In the genomic region with DNA sequence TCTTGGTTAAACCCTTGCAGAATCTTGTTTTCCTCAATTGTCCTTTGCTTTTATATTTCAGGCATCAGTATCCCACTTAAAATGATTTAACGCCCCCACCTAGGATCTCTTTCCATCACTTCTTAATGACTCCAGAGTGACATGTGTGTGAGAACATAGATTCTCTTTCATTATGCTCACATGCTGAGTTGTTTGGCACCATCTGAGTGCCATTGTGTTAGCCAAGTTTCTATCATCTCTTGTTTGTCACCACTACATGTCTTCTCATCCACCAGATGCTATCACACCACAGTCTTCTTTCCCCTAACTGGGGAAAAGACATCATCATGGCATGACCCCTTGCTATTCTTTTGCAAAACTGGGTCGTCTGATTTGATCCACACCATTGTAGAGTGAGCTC, we compare ENCODE assay signal across 21 mouse cellular contexts.
DNase-seq lines count a peak whose midpoint lies in the region; ATAC-seq and TF ChIP-seq lines count a peak whose summit lies in the region.
"Had no signal": no experiment of that assay in that cellular context is flagged by ENCODE, and none has a peak within 500 bp of the region (broad histone marks: within the 10 kb centered on the region; RNA-seq: fewer than 3 reads in every experiment).

No protein-coding gene starts in this region.

- no peak overlapping the region for H3K9ac ChIP-seq in forebrain, embryonic 13.5 days
- no peak overlapping the region for H3K9ac ChIP-seq in forebrain, embryonic 11.5 days (ENCODE audit: low read length)
- H3K9ac ChIP-seq in hindbrain, postnatal 0 days (replicated peaks; ENCODE audit: low read length) = no peak overlapping the region
- H3K9ac ChIP-seq in hindbrain, embryonic 12.5 days = no peak overlapping the region
- H3K9ac ChIP-seq in forebrain, postnatal 0 days = no peak overlapping the region
- H3K9ac ChIP-seq: embryonic facial prominence, embryonic 13.5 days; hindbrain, embryonic 13.5 days had no signal

- no peaks in the 10 kb centered on the region for H3K27me3 ChIP-seq in forebrain, embryonic 13.5 days
- no peaks in the 10 kb centered on the region for H3K27me3 ChIP-seq in forebrain, embryonic 11.5 days (ENCODE audit: control insufficient read depth, insufficient read depth, low read length)
- H3K27me3 ChIP-seq in hindbrain, postnatal 0 days (ENCODE audit: insufficient read depth, low read length) = no peaks in the 10 kb centered on the region
- no peaks in the 10 kb centered on the region for H3K27me3 ChIP-seq in hindbrain, embryonic 12.5 days
- H3K27me3 ChIP-seq in forebrain, postnatal 0 days (ENCODE audit: insufficient read depth, low read length) = no peaks in the 10 kb centered on the region
- H3K27me3 ChIP-seq: CH12.LX; embryonic facial prominence, embryonic 13.5 days; hindbrain, embryonic 13.5 days; Patski had no signal

- H3K4me3 ChIP-seq in forebrain, embryonic 13.5 days = no peak overlapping the region
- H3K4me3 ChIP-seq in forebrain, embryonic 11.5 days (ENCODE audit: low read depth, low read length) = no peak overlapping the region
- H3K4me3 ChIP-seq in hindbrain, postnatal 0 days (ENCODE audit: low read length) = no peak overlapping the region
- H3K4me3 ChIP-seq in hindbrain, embryonic 12.5 days = no peak overlapping the region
- H3K4me3 ChIP-seq in forebrain, postnatal 0 days (ENCODE audit: low read depth, low read length) = no peak overlapping the region
- H3K4me3 ChIP-seq: embryonic facial prominence, embryonic 13.5 days; heart, embryonic 10.5 days; hindbrain, embryonic 13.5 days had no signal

- H3K9me3 ChIP-seq in forebrain, embryonic 13.5 days (replicated peaks) = no peaks in the 10 kb centered on the region
- H3K9me3 ChIP-seq in forebrain, embryonic 11.5 days (ENCODE audit: control insufficient read depth, low read length) = no peaks in the 10 kb centered on the region
- H3K9me3 ChIP-seq in hindbrain, postnatal 0 days (ENCODE audit: low read length) = no peaks in the 10 kb centered on the region
- no peaks in the 10 kb centered on the region for H3K9me3 ChIP-seq in hindbrain, embryonic 12.5 days (replicated peaks)
- H3K9me3 ChIP-seq in forebrain, postnatal 0 days (ENCODE audit: low read length) = no peaks in the 10 kb centered on the region
- H3K9me3 ChIP-seq: embryonic facial prominence, embryonic 13.5 days; heart, embryonic 10.5 days; hindbrain, embryonic 13.5 days had no signal

- TF ChIP-seq CTCF in hindbrain, postnatal 0 days (IDR thresholded peaks at IDR 0.05; ENCODE audit: low read depth) = no peak
- no peak for TF ChIP-seq CTCF in brain, embryonic 14.5 days (IDR thresholded peaks at IDR 0.05; ENCODE audit: borderline replicate concordance, extremely low read depth, insufficient read depth, insufficient read length)
- TF ChIP-seq CTCF in forebrain, postnatal 0 days (IDR thresholded peaks at IDR 0.05; ENCODE audit: low read depth) = no peak

- no peaks in the 10 kb centered on the region for H3K36me3 ChIP-seq in forebrain, embryonic 13.5 days (ENCODE audit: poor library complexity, severe bottlenecking)
- H3K36me3 ChIP-seq in forebrain, embryonic 11.5 days (ENCODE audit: control insufficient read depth, insufficient read depth, low read length) = no peaks in the 10 kb centered on the region
- H3K36me3 ChIP-seq in hindbrain, postnatal 0 days (ENCODE audit: insufficient read depth, low read length) = no peaks in the 10 kb centered on the region
- no peaks in the 10 kb centered on the region for H3K36me3 ChIP-seq in hindbrain, embryonic 12.5 days
- H3K36me3 ChIP-seq in forebrain, postnatal 0 days (ENCODE audit: insufficient read depth) = no peaks in the 10 kb centered on the region
- H3K36me3 ChIP-seq: embryonic facial prominence, embryonic 13.5 days; heart, embryonic 10.5 days; hindbrain, embryonic 13.5 days had no signal

- 0 out of 2 replicates have a peak, but pooled peaks have one; percentile 51 for ATAC-seq in forebrain, embryonic 13.5 days
- ATAC-seq in forebrain, embryonic 11.5 days (replicated peaks; ENCODE audit: low FRiP score) = no peak
- ATAC-seq in hindbrain, postnatal 0 days = peak; percentile 71
- ATAC-seq in hindbrain, embryonic 12.5 days (ENCODE audit: low FRiP score) = no peak
- peak; percentile 47; the same call in 1 of the 2 replicates for ATAC-seq in forebrain, postnatal 0 days
- ATAC-seq: activated CD4-positive, CD25-positive, alpha-beta regulatory T cell, adult 4 months; inflammation-experienced regulatory T-cells, adult 6 months; intestine, postnatal 0 days; Patski had no signal

- WGBS in forebrain, embryonic 13.5 days = 72% methylated on average over 2 of the region's 2 CpGs
- 74% methylated on average over 2 of the region's 2 CpGs for WGBS in forebrain, embryonic 11.5 days
- 36% methylated on average over 2 of the region's 2 CpGs for WGBS in hindbrain, postnatal 0 days
- 76% methylated on average over 2 of the region's 2 CpGs for WGBS in hindbrain, embryonic 12.5 days
- 47% methylated on average over 2 of the region's 2 CpGs for WGBS in forebrain, postnatal 0 days

- H3K27ac ChIP-seq in forebrain, embryonic 13.5 days = no peak overlapping the region
- no peak overlapping the region for H3K27ac ChIP-seq in forebrain, embryonic 11.5 days (ENCODE audit: low read depth, low read length)
- no peak overlapping the region for H3K27ac ChIP-seq in hindbrain, postnatal 0 days
- no peak overlapping the region for H3K27ac ChIP-seq in hindbrain, embryonic 12.5 days
- H3K27ac ChIP-seq in forebrain, postnatal 0 days (ENCODE audit: low read depth, low read length) = no peak overlapping the region
- H3K27ac ChIP-seq: embryonic facial prominence, embryonic 13.5 days; heart, embryonic 10.5 days; hindbrain, embryonic 13.5 days had no signal

- DNase-seq in forebrain, embryonic 11.5 days (ENCODE audit: low spot score) = no peak
- peak; percentile 65 for DNase-seq in hindbrain, postnatal 0 days (ENCODE audit: low spot score)
- peak; percentile 77 for DNase-seq in brain, embryonic 14.5 days (ENCODE audit: low read depth)
- no peak for DNase-seq in forebrain, postnatal 0 days
- DNase-seq: adrenal gland, postnatal 14 days; cerebellum, adult 2 months; cerebellum, postnatal 36 days; gastrocnemius, postnatal 10 days; heart, adult 18-20 months; heart, postnatal 10 days; heart, postnatal 4 days had no signal

- peaks cover 4% of the 10 kb centered on the region; the same call in 1 of the 2 replicates for H3K4me1 ChIP-seq in forebrain, embryonic 13.5 days
- H3K4me1 ChIP-seq in forebrain, embryonic 11.5 days (replicated peaks; ENCODE audit: control insufficient read depth, insufficient read depth, low read length) = no peaks in the 10 kb centered on the region
- H3K4me1 ChIP-seq in hindbrain, postnatal 0 days (ENCODE audit: insufficient read depth, low read length) = no peaks in the 10 kb centered on the region
- H3K4me1 ChIP-seq in hindbrain, embryonic 12.5 days = no peaks in the 10 kb centered on the region
- H3K4me1 ChIP-seq in forebrain, postnatal 0 days (ENCODE audit: insufficient read depth) = no peaks in the 10 kb centered on the region
- H3K4me1 ChIP-seq: embryonic facial prominence, embryonic 13.5 days; heart, embryonic 10.5 days; hindbrain, embryonic 13.5 days had no signal

- no peak overlapping the region for H3K4me2 ChIP-seq in forebrain, embryonic 13.5 days
- H3K4me2 ChIP-seq in forebrain, embryonic 11.5 days (ENCODE audit: low read depth, low read length, severe bottlenecking) = no peak overlapping the region
- H3K4me2 ChIP-seq in hindbrain, postnatal 0 days (ENCODE audit: low read depth, low read length) = no peak overlapping the region
- H3K4me2 ChIP-seq in hindbrain, embryonic 12.5 days (replicated peaks) = no peak overlapping the region
- no peak overlapping the region for H3K4me2 ChIP-seq in forebrain, postnatal 0 days (ENCODE audit: low read depth)
- H3K4me2 ChIP-seq: embryonic facial prominence, embryonic 13.5 days; hindbrain, embryonic 13.5 days had no signal

- no peak for TF ChIP-seq POLR2A in brain, embryonic 14.5 days (IDR thresholded peaks at IDR 0.05; ENCODE audit: borderline replicate concordance, extremely low read depth, insufficient read depth, insufficient read length, poor library complexity, severe bottlenecking)

Comparison
In these comparisons a context has a peak if more than half of its experiments do, and no peak if none do; other contexts are left out.
1. ATAC-seq: peak in forebrain, embryonic 13.5 days (single experiment), hindbrain, postnatal 0 days (single experiment) and forebrain, postnatal 0 days (single experiment); none in forebrain, embryonic 11.5 days (single experiment) and hindbrain, embryonic 12.5 days (single experiment).
2. DNase-seq: peak in hindbrain, postnatal 0 days (single experiment) and brain, embryonic 14.5 days (single experiment); none in forebrain, embryonic 11.5 days (single experiment) and forebrain, postnatal 0 days (single experiment).